Mouse (Mus musculus) liver (tissue): ENCODE data around the gene Arid5b.

Experiments used
- DNase-seq: peaks from one replicate; pipeline ENCODE4 v3.0.0-alpha.2; 2020; ENCODE audit warnings: mixed read lengths

The Arid5b gene

GRCm38 (mm10) chr10:68159759-68160158 lies 118.8 kb downstream of the Arid5b start:
- peak; percentile 6 for DNase-seq

- DNase-seq = peak; percentile 6
Observed at GRCm38 (mm10) chr10:68158555-68158954, 120.0 kb downstream of the Arid5b start.

GRCm38 (mm10) chr10:68157511-68157910 lies 121.0 kb downstream of the Arid5b start:
- no peak for DNase-seq

GRCm38 (mm10) chr10:68156646-68157245 lies 121.8 kb downstream of the Arid5b start:
- no peak for DNase-seq

- peak; percentile 50 for DNase-seq
Observed at GRCm38 (mm10) chr10:68156159-68156558, 122.4 kb downstream of the Arid5b start.

- DNase-seq = peak; percentile 65
Observed at GRCm38 (mm10) chr10:68155431-68156119, 123.0 kb downstream of the Arid5b start.

GRCm38 (mm10) chr10:68154046-68154765 lies 124.3 kb downstream of the Arid5b start:
- no peak for DNase-seq

GRCm38 (mm10) chr10:68153344-68154045 lies 125.0 kb downstream of the Arid5b start:
- no peak for DNase-seq

- no peak for DNase-seq
Observed at GRCm38 (mm10) chr10:68148495-68148894, 130.0 kb downstream of the Arid5b start.

GRCm38 (mm10) chr10:68147730-68148129 lies 130.8 kb downstream of the Arid5b start:
- no peak for DNase-seq

- DNase-seq = peak; percentile 51
Observed at GRCm38 (mm10) chr10:68146842-68147241, 131.7 kb downstream of the Arid5b start.

GRCm38 (mm10) chr10:68145286-68145950 lies 133.1 kb downstream of the Arid5b start:
- no peak for DNase-seq

- DNase-seq = no peak
Observed at GRCm38 (mm10) chr10:68142501-68142900, 136.0 kb downstream of the Arid5b start.

- no peak for DNase-seq
Observed at GRCm38 (mm10) chr10:68141567-68141966, 137.0 kb downstream of the Arid5b start.

GRCm38 (mm10) chr10:68140871-68141270 lies 137.7 kb downstream of the Arid5b start:
- DNase-seq = no peak

GRCm38 (mm10) chr10:68140306-68140705 lies 138.2 kb downstream of the Arid5b start:
- no peak for DNase-seq

GRCm38 (mm10) chr10:68138123-68138522 lies 140.4 kb downstream of the Arid5b start:
- no peak for DNase-seq

GRCm38 (mm10) chr10:68137151-68137833 lies 141.2 kb downstream of the Arid5b start:
- DNase-seq = no peak

- DNase-seq = peak; percentile 70
Observed at GRCm38 (mm10) chr10:68136480-68137083, 142.0 kb downstream of the Arid5b start.

GRCm38 (mm10) chr10:68136051-68136450 lies 142.5 kb downstream of the Arid5b start:
- DNase-seq = no peak

- no peak for DNase-seq
Observed at GRCm38 (mm10) chr10:68135416-68135815, 143.1 kb downstream of the Arid5b start.

GRCm38 (mm10) chr10:68134549-68134948 lies 144.0 kb downstream of the Arid5b start:
- no peak for DNase-seq
